Mouse (Mus musculus): Measurements from ENCODE around the gene Pip4k2b. TPM values are rescaled to one million over a fixed set of nuclear protein-coding genes. Genes with fewer than 3 reads are reported as not detected.

The Pip4k2b gene
- polyA plus RNA-seq, 2 experiments, result 0.56 to 5.0 TPM

GRCm38 (mm10) chr11:97777129-97777529, 32.6 kb upstream of the Pip4k2b start:
- Histone ChIP-seq H3K9me3 (ENCODE audit: control insufficient read depth, low read length) (no peaks in the 10 kb centered on the region), H3K4me3 (ENCODE audit: insufficient read depth in 1 of 2, low read depth in 2 of 2, low read length in 2 of 2) (no peak overlapping the region), H3K36me3 (replicated peaks; ENCODE audit: control insufficient read depth, insufficient read depth, low read depth) (peaks cover 38% of the 10 kb centered on the region), H3K27ac (no peak overlapping the region), H3K4me2 (ENCODE audit: low read depth) (no peak overlapping the region), H3K27me3 (ENCODE audit: control insufficient read depth, insufficient read depth, low read length) (no peaks in the 10 kb centered on the region), H3K9ac (replicated peaks) (no peak overlapping the region), H3K4me1 (replicated peaks; ENCODE audit: control insufficient read depth in 2 of 2, insufficient read depth in 2 of 2, low read length in 1 of 2) (peaks cover 7 to 11% of the 10 kb centered on the region in 2 experiments)
- TF ChIP-seq CTCF (IDR thresholded peaks at IDR 0.05; ENCODE audit: low read depth) (peak; percentile 54), EP300 (IDR thresholded peaks at IDR 0.05; ENCODE audit: low read depth) (no peak)
- DNase-seq (ENCODE audit: low read depth in 3 of 3, low spot score in 3 of 3), result no peak
- peak; percentile 22; the same call in 1 of the 2 replicates for ATAC-seq (ENCODE audit: insufficient read depth)
- WGBS (ENCODE audit: insufficient replicate concordance), result 39% methylated on average over 2 of the region's 2 CpGs

DNA sequence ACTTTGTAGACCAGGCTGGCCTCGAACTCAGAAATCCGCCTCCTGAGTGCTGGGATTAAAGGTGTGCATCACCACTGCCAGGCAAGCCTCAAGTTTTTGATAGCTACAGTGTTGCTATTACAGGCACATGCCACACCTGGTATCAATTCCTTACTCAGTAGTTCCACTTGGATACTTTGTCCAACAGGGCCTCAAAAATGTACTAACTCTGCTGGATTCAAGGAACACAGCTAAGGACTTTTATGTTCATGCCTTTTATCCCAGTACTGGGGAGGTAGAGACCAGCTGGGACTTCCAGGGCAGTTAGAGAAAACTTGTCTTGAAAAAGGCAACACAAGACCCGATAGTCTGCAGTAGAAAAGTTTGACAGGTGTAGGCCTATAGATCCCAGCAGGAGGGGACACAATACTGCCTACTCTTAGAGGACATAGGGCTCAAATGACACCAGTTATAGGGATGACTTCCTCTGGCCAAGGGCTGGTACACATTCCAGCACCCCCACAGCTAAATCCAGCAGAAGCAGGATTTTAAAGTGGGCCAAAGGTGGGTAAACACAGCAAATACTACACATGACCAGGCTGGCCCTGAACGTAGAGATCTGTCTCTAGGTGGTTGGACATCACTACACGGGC, 32.1 kb upstream of the Pip4k2b start:
- Histone ChIP-seq H3K4me1 (replicated peaks; ENCODE audit: control insufficient read depth in 2 of 2, insufficient read depth in 2 of 2, low read length in 1 of 2) (peaks cover 7 to 11% of the 10 kb centered on the region in 2 experiments), H3K27ac (no peak overlapping the region), H3K9ac (replicated peaks) (no peak overlapping the region), H3K4me2 (ENCODE audit: low read depth) (no peak overlapping the region), H3K4me3 (ENCODE audit: insufficient read depth in 1 of 2, low read depth in 2 of 2, low read length in 2 of 2) (no peak overlapping the region), H3K36me3 (replicated peaks; ENCODE audit: control insufficient read depth, insufficient read depth, low read depth) (peaks cover 38% of the 10 kb centered on the region), H3K9me3 (ENCODE audit: control insufficient read depth, low read length) (no peaks in the 10 kb centered on the region), H3K27me3 (ENCODE audit: control insufficient read depth, insufficient read depth, low read length) (no peaks in the 10 kb centered on the region)
- DNase-seq (ENCODE audit: low read depth in 3 of 3, low spot score in 3 of 3) (no peak), ATAC-seq (ENCODE audit: insufficient read depth) (peak; percentile 42; the same call in 1 of the 2 replicates)
- no peak for TF ChIP-seq EP300 (IDR thresholded peaks at IDR 0.05; ENCODE audit: low read depth)
- 51% methylated on average over 5 of the region's 5 CpGs for WGBS (ENCODE audit: insufficient replicate concordance)

DNA sequence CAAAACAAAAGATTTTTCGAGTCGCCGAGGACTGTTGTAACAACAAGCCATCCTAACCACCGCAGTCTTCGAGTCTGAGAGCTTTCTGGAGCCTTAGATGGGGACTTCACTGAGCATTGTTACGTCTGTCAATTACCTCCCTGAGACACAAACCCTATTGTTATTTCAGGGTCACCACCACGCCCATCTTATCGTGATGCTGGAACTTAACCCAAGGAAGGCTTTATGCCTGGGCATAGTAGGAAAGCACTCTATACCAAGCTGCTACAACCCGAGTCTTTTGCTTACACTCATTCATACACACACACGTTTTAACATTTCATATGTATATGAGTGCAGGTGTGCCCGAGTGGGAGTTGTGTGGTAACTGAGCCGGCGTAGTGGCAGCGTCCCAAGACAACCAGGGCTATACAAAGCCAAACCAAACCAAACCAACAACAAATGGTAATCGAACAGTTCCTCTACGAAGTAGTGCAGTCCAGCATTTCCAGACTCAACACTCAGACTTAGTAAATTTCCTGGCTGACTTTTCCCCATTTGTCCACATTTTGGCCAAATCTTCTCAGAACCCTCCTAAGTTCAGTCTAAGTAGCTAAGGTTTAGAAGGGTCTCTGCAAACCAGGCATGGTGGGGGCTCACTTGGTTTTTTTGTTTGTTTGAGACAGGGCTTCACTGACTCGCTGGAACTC, 31.4 kb upstream of the Pip4k2b start, which contains the start of gene 1700001P01Rik:
Gene 1700001P01Rik, minus strand, starts transcription at position 111 of the 689 bp plus-strand sequence.
- Histone ChIP-seq H3K4me3 (ENCODE audit: insufficient read depth in 1 of 2, low read depth in 2 of 2, low read length in 2 of 2) (no peak within 1 kb of the TSS), H3K9ac (replicated peaks) (no peak within 1 kb of the TSS), H3K4me1 (replicated peaks; ENCODE audit: control insufficient read depth in 2 of 2, insufficient read depth in 2 of 2, low read length in 1 of 2) (peaks cover 7 to 11% of the 10 kb centered on the region in 2 experiments), H3K36me3 (replicated peaks; ENCODE audit: control insufficient read depth, insufficient read depth, low read depth) (peaks cover 36% of the 10 kb centered on the region), H3K27me3 (ENCODE audit: control insufficient read depth, insufficient read depth, low read length) (no peaks in the 10 kb centered on the region), H3K9me3 (ENCODE audit: control insufficient read depth, low read length) (no peaks in the 10 kb centered on the region), H3K4me2 (ENCODE audit: low read depth) (no peak within 1 kb of the TSS), H3K27ac (no peak within 1 kb of the TSS)
- ATAC-seq (ENCODE audit: insufficient read depth), result no peak
- TF ChIP-seq EP300 (IDR thresholded peaks at IDR 0.05; ENCODE audit: low read depth) (no peak), CTCF (IDR thresholded peaks at IDR 0.05; ENCODE audit: low read depth) (no peak)
- DNase-seq (ENCODE audit: low read depth in 3 of 3, low spot score in 3 of 3), result no peak
- WGBS (ENCODE audit: insufficient replicate concordance), result 45% methylated on average over 17 of the region's 17 CpGs

GRCm38 (mm10) chr11:97775186-97775585, 30.7 kb upstream of the Pip4k2b start:
- Histone ChIP-seq H3K36me3 (replicated peaks; ENCODE audit: control insufficient read depth, insufficient read depth, low read depth) (peaks cover 29% of the 10 kb centered on the region), H3K27ac (no peak overlapping the region), H3K9ac (replicated peaks) (no peak overlapping the region), H3K4me1 (replicated peaks; ENCODE audit: control insufficient read depth in 2 of 2, insufficient read depth in 2 of 2, low read length in 1 of 2) (peaks cover 4 to 7% of the 10 kb centered on the region in 2 experiments; a peak in 3 of 4 replicates), H3K4me2 (ENCODE audit: low read depth) (no peak overlapping the region), H3K4me3 (ENCODE audit: insufficient read depth in 1 of 2, low read depth in 2 of 2, low read length in 2 of 2) (no peak overlapping the region), H3K9me3 (ENCODE audit: control insufficient read depth, low read length) (no peaks in the 10 kb centered on the region), H3K27me3 (ENCODE audit: control insufficient read depth, insufficient read depth, low read length) (no peaks in the 10 kb centered on the region)
- DNase-seq (ENCODE audit: low read depth in 3 of 3, low spot score in 3 of 3), result no peak
- WGBS (ENCODE audit: insufficient replicate concordance), result 75% methylated on average over 13 of the region's 13 CpGs
- no peak for ATAC-seq (ENCODE audit: insufficient read depth)
- TF ChIP-seq CTCF (IDR thresholded peaks at IDR 0.05; ENCODE audit: low read depth), result no peak
- no peak for TF ChIP-seq EP300 (IDR thresholded peaks at IDR 0.05; ENCODE audit: low read depth)

GRCm38 (mm10) chr11:97771410-97771809, 26.9 kb upstream of the Pip4k2b start:
- no peak overlapping the region for H3K4me3 ChIP-seq (ENCODE audit: insufficient read depth in 1 of 2, low read depth in 2 of 2, low read length in 2 of 2)
- H3K36me3 ChIP-seq (replicated peaks; ENCODE audit: control insufficient read depth, insufficient read depth, low read depth), result no peaks in the 10 kb centered on the region
- H3K27ac ChIP-seq, result no peak overlapping the region
- no peak overlapping the region for H3K4me2 ChIP-seq (ENCODE audit: low read depth)
- no peaks in the 10 kb centered on the region for H3K9me3 ChIP-seq (ENCODE audit: control insufficient read depth, low read length)
- TF ChIP-seq CTCF (IDR thresholded peaks at IDR 0.05; ENCODE audit: low read depth) (no peak), EP300 (IDR thresholded peaks at IDR 0.05; ENCODE audit: low read depth) (no peak)
- H3K9ac ChIP-seq (replicated peaks), result no peak overlapping the region
- H3K4me1 ChIP-seq (replicated peaks; ENCODE audit: control insufficient read depth in 2 of 2, insufficient read depth in 2 of 2, low read length in 1 of 2), result peaks cover 4 to 5% of the 10 kb centered on the region in 2 experiments; a peak in 2 of 4 replicates
- no peaks in the 10 kb centered on the region for H3K27me3 ChIP-seq (ENCODE audit: control insufficient read depth, insufficient read depth, low read length)
- ATAC-seq (ENCODE audit: insufficient read depth) (no peak), DNase-seq (ENCODE audit: low read depth in 3 of 3, low spot score in 3 of 3) (no peak)
- 62% methylated on average over 14 of the region's 14 CpGs for WGBS (ENCODE audit: insufficient replicate concordance)
